Mouse (Mus musculus) brain, embryonic 14.5 days (tissue): Measurements from ENCODE around the gene Dynlt1f.
"Not testable (repeated sequence)": the region's sequence is repeated elsewhere in the genome, so short reads cannot be mapped to it uniquely, and the experiment has no call there.

Experiments
- CTCF ChIP-seq: fragments of 200-500 bp; IDR thresholded peaks from 2 replicates; pipeline ENCODE4 v1.5.1; 2012; ENCODE audit warnings: inconsistent platforms, mild to moderate bottlenecking, moderate library complexity, borderline replicate concordance; ENCODE audit not compliant: insufficient read depth, insufficient read length; ENCODE audit errors: extremely low read depth
- POLR2A ChIP-seq: fragments of 200-500 bp; IDR thresholded peaks from 2 replicates; pipeline ENCODE4 v1.6.1; 2012; ENCODE audit warnings: mild to moderate bottlenecking, inconsistent platforms, borderline replicate concordance; ENCODE audit not compliant: poor library complexity, insufficient read depth, insufficient read length, severe bottlenecking; ENCODE audit errors: extremely low read depth

GRCm38 (mm10) chr17:6620035-6620434 lies 35.7 kb downstream of the Dynlt1f start:
- not testable (repeated sequence) for TF ChIP-seq CTCF, POLR2A
